Mouse (Mus musculus): Measurements from ENCODE around the gene A1bg. TPM values are rescaled to one million over a fixed set of nuclear protein-coding genes. Genes with fewer than 3 reads are reported as not detected.

Gene A1bg
- not detected in 2 replicates for total RNA-seq (2014; rRNA removed)
- polyA plus RNA-seq (2015; fragmentation: Nextera tagmentation; extraction: Ambion mirVana) = not detected in 2 replicates

GRCm38 (mm10) chr15:60922912-60923311, at the start of gene A1bg:
A1bg (minus strand) TSS chr15:60923012.
- H3K27me3 ChIP-seq (ENCODE audit: insufficient read depth, low read length) = no peaks in the 10 kb centered on the region
- no peak within 1 kb of the TSS for H3K27ac ChIP-seq (ENCODE audit: low read depth, low read length)
- no peak within 1 kb of the TSS for H3K9ac ChIP-seq
- no peak within 1 kb of the TSS for H3K4me3 ChIP-seq (ENCODE audit: low read depth, low read length)
- TF ChIP-seq CTCF (IDR thresholded peaks at IDR 0.05; ENCODE audit: low read depth) = no peak
- no peaks in the 10 kb centered on the region for H3K4me1 ChIP-seq (ENCODE audit: insufficient read depth)
- H3K36me3 ChIP-seq (ENCODE audit: insufficient read depth) = no peaks in the 10 kb centered on the region
- no peaks in the 10 kb centered on the region for H3K9me3 ChIP-seq (ENCODE audit: low read length)
- no peak within 1 kb of the TSS for H3K4me2 ChIP-seq (ENCODE audit: low read depth)
- DNase-seq (no peak), ATAC-seq (no peak)

GRCm38 (mm10) chr15:60968549-60968861, 45.7 kb upstream of the A1bg start:
- no peak overlapping the region for H3K9ac ChIP-seq
- no peak overlapping the region for H3K27ac ChIP-seq (ENCODE audit: low read depth, low read length)
- ATAC-seq (no peak; the same call in none of the 2 replicates), DNase-seq (no peak)
- H3K4me3 ChIP-seq (ENCODE audit: low read depth, low read length) = no peak overlapping the region
- WGBS = 17% methylated on average over 1 of the region's 1 CpGs
- no peak for TF ChIP-seq CTCF (IDR thresholded peaks at IDR 0.05; ENCODE audit: low read depth)
- no peaks in the 10 kb centered on the region for H3K36me3 ChIP-seq (ENCODE audit: insufficient read depth)
- no peak overlapping the region for H3K4me2 ChIP-seq (ENCODE audit: low read depth)
- no peaks in the 10 kb centered on the region for H3K9me3 ChIP-seq (ENCODE audit: low read length)
- H3K27me3 ChIP-seq (ENCODE audit: insufficient read depth, low read length) = no peaks in the 10 kb centered on the region
- no peaks in the 10 kb centered on the region for H3K4me1 ChIP-seq (ENCODE audit: insufficient read depth)

GRCm38 (mm10) chr15:60967841-60968548, 45.2 kb upstream of the A1bg start:
- Histone ChIP-seq H3K9me3 (ENCODE audit: low read length) (no peaks in the 10 kb centered on the region), H3K9ac (no peak overlapping the region), H3K27ac (ENCODE audit: low read depth, low read length) (no peak overlapping the region), H3K4me2 (ENCODE audit: low read depth) (no peak overlapping the region), H3K4me3 (ENCODE audit: low read depth, low read length) (no peak overlapping the region), H3K36me3 (ENCODE audit: insufficient read depth) (no peaks in the 10 kb centered on the region), H3K27me3 (ENCODE audit: insufficient read depth, low read length) (no peaks in the 10 kb centered on the region), H3K4me1 (ENCODE audit: insufficient read depth) (no peaks in the 10 kb centered on the region)
- ATAC-seq (peak; percentile 85), DNase-seq (peak; percentile 14)
- no peak for TF ChIP-seq CTCF (IDR thresholded peaks at IDR 0.05; ENCODE audit: low read depth)
- 15% methylated on average over 9 of the region's 9 CpGs for WGBS

- Histone ChIP-seq H3K27ac (ENCODE audit: low read depth, low read length) (no peak overlapping the region), H3K9me3 (ENCODE audit: low read length) (no peaks in the 10 kb centered on the region), H3K4me3 (ENCODE audit: low read depth, low read length) (no peak overlapping the region), H3K27me3 (ENCODE audit: insufficient read depth, low read length) (no peaks in the 10 kb centered on the region), H3K9ac (no peak overlapping the region), H3K4me2 (ENCODE audit: low read depth) (no peak overlapping the region), H3K4me1 (ENCODE audit: insufficient read depth) (no peaks in the 10 kb centered on the region), H3K36me3 (ENCODE audit: insufficient read depth) (no peaks in the 10 kb centered on the region)
- ATAC-seq (no peak), DNase-seq (no peak)
- WGBS = 71% methylated on average over 4 of the region's 4 CpGs
- no peak for TF ChIP-seq CTCF (IDR thresholded peaks at IDR 0.05; ENCODE audit: low read depth)
Measured at GRCm38 (mm10) chr15:60925686-60926085, 2.9 kb upstream of the A1bg start.

- H3K4me3 ChIP-seq (ENCODE audit: low read depth, low read length) = no peak overlapping the region
- DNase-seq (no peak), ATAC-seq (peak; percentile 18; the same call in 1 of the 2 replicates)
- no peaks in the 10 kb centered on the region for H3K36me3 ChIP-seq (ENCODE audit: insufficient read depth)
- no peak overlapping the region for H3K4me2 ChIP-seq (ENCODE audit: low read depth)
- 31% methylated on average over 6 of the region's 6 CpGs for WGBS
- H3K4me1 ChIP-seq (ENCODE audit: insufficient read depth) = no peaks in the 10 kb centered on the region
- no peak overlapping the region for H3K27ac ChIP-seq (ENCODE audit: low read depth, low read length)
- no peak for TF ChIP-seq CTCF (IDR thresholded peaks at IDR 0.05; ENCODE audit: low read depth)
- H3K9ac ChIP-seq = no peak overlapping the region
- no peaks in the 10 kb centered on the region for H3K27me3 ChIP-seq (ENCODE audit: insufficient read depth, low read length)
- no peaks in the 10 kb centered on the region for H3K9me3 ChIP-seq (ENCODE audit: low read length)
Measured at GRCm38 (mm10) chr15:60903763-60904697, 18.8 kb downstream of the A1bg start.

DNA sequence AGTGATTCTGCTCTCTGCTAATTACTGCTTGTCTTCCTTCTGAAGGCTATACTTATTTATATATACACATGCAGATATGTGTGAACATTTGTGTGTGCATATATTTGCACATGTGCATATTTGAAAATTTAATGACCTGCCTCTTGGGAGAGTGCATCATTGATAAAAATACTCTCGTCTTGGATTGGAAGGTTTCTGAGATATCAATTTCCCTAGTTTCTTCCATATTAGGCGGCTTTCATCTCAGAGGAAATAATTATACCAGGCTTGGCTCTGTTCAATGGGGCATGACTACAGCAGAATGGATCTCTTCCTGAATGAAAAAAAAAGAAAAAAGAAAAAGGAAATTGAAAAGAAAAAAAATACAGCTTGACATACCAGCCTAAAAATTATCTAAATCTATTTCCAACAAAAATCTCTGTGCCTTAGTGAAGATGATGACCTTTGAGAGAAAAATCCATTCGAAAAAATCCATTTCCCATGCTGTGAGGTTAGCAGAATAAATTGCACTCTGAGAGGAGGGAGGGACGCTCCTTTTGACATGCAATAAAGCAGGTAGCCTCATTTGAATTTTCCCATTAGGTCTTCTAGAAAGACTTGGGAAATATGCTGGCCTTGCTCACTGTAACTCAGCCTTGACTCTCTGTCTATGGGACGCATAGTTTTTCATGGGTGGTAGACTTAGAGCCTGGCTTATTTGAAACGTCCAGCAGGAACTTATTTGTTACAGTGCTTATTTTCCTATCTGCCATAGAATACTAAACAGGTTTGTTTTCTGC, 24.4 kb downstream of the A1bg start:
- TF ChIP-seq CTCF (IDR thresholded peaks at IDR 0.05; ENCODE audit: low read depth) = no peak
- Histone ChIP-seq H3K4me1 (ENCODE audit: insufficient read depth) (no peaks in the 10 kb centered on the region), H3K4me2 (ENCODE audit: low read depth) (no peak overlapping the region), H3K9ac (no peak overlapping the region), H3K4me3 (ENCODE audit: low read depth, low read length) (no peak overlapping the region), H3K9me3 (ENCODE audit: low read length) (no peaks in the 10 kb centered on the region), H3K36me3 (ENCODE audit: insufficient read depth) (no peaks in the 10 kb centered on the region), H3K27ac (ENCODE audit: low read depth, low read length) (0 out of 2 replicates have a peak overlapping the region, but pooled peaks have one; percentile 45), H3K27me3 (ENCODE audit: insufficient read depth, low read length) (no peaks in the 10 kb centered on the region)
- ATAC-seq (peak; percentile 72), DNase-seq (peak; percentile 12)
- 41% methylated on average over 6 of the region's 6 CpGs for WGBS

Measured in forebrain, postnatal 0 days (tissue).